Comparison of ENCODE assay signal across 8 mouse cellular contexts in genomic region chr12:17348048-17349036, GRCm38 (mm10). TPM values are rescaled to one million over a fixed set of nuclear protein-coding genes. Genes with fewer than 3 reads are reported as not detected.
DNase-seq lines count a peak whose midpoint lies in the region; ATAC-seq lines count a peak whose summit lies in the region.

Nol10 (plus strand) TSS chr12:17348458.

- H3K27me3 ChIP-seq in hindbrain, embryonic 16.5 days (replicated peaks; ENCODE audit: control insufficient read depth, insufficient read depth, low read length): no peaks in the 10 kb centered on the region

- H3K36me3 ChIP-seq in hindbrain, embryonic 16.5 days (ENCODE audit: control insufficient read depth, insufficient read depth, low read length): peaks cover 4% of the 10 kb centered on the region; the same call in 1 of the 2 replicates
- H3K36me3 ChIP-seq in macrophage (ENCODE audit: inconsistent target): peaks cover 5% of the 10 kb centered on the region

- H3K4me3 ChIP-seq in hindbrain, embryonic 16.5 days (ENCODE audit: low read length): peak within 1 kb of the TSS; percentile 80
- peak within 1 kb of the TSS; percentile 92 for H3K4me3 ChIP-seq in macrophage (ENCODE audit: inconsistent target)

- WGBS in hindbrain, embryonic 16.5 days: under 1% methylated on average over 42 of the region's 42 CpGs
- 1% methylated on average over 41 of the region's 42 CpGs for WGBS in macrophage (ENCODE audit: missing documents)

- no peaks in the 10 kb centered on the region for H3K9me3 ChIP-seq in hindbrain, embryonic 16.5 days (ENCODE audit: control insufficient read depth, low read length)

- H3K4me2 ChIP-seq in hindbrain, embryonic 16.5 days (ENCODE audit: low read length): peak within 1 kb of the TSS; percentile 89

- H3K9ac ChIP-seq in hindbrain, embryonic 16.5 days (ENCODE audit: low read depth, low read length): peak within 1 kb of the TSS; percentile 75

- H3K4me1 ChIP-seq in hindbrain, embryonic 16.5 days (ENCODE audit: control insufficient read depth, insufficient read depth, low read depth, low read length): peaks cover 13% of the 10 kb centered on the region

- H3K27ac ChIP-seq in hindbrain, embryonic 16.5 days (ENCODE audit: low read depth, low read length): peak within 1 kb of the TSS; percentile 51
- peak within 1 kb of the TSS; percentile 59 for H3K27ac ChIP-seq in macrophage

- peak; percentile 91 for DNase-seq in R1 (ENCODE audit: low read depth, low spot score)
- peak; percentile 92 to 95 for DNase-seq in cerebellum, postnatal 25 days
- peak; percentile 87 to 93 for DNase-seq in frontal cortex, postnatal 36 days (ENCODE audit: low spot score in 2 of 2)
- peak; percentile 92 for DNase-seq in left cerebral cortex, adult 18-20 months (ENCODE audit: low spot score in 2 of 2)
- peak; percentile 94 for DNase-seq in right cerebral cortex, adult 18-20 months
- DNase-seq in urinary bladder, postnatal 10 days (ENCODE audit: low spot score): peak; percentile 71

- H3K79me2 ChIP-seq in macrophage (ENCODE audit: inconsistent target): peaks cover 26% of the 10 kb centered on the region

- ATAC-seq in hindbrain, embryonic 16.5 days: peak; percentile 98

RNA-seq across cellular contexts. Expression of gene Nol10, which starts in this region (rescaled TPM):
- polyA plus RNA-seq in hindbrain, embryonic 16.5 days (2015; fragmentation: Nextera tagmentation; extraction: Ambion mirVana): 20.1 and 20.8 TPM in 2 replicates
- 10 to 100 TPM; 20.8 to 21.3 TPM for total RNA-seq in left cerebral cortex, adult 18-20 months (2021)
- 10 to 100 TPM; 10.4 to 36.1 (median 23.1) TPM for total RNA-seq in macrophage (2018; cell fraction: chromatin; rRNA removed)
- total RNA-seq in macrophage (2018; cell fraction: cytosol; rRNA removed): 1 to 10 TPM; 6.7 to 9.5 (median 8.4) TPM
- total RNA-seq in macrophage (2018; cell fraction: nucleus; rRNA removed): 10 to 100 TPM in 19 of 26 experiments, 1 to 10 TPM in 7; 6.7 to 24.0 (median 13.1) TPM
- polyA plus RNA-seq in macrophage (2018): 5.1 to 14.0 TPM (median 10.8 TPM) in 3 replicates

Comparison
In these comparisons a context has a peak if more than half of its experiments do, and no peak if none do; other contexts are left out.
1. Peak in every context shown above with its lines: DNase-seq, ATAC-seq, H3K4me3 ChIP-seq and H3K27ac ChIP-seq.